Mouse (Mus musculus) stomach, postnatal 0 days (tissue): ENCODE measurements around the gene Adam11. TPM values are rescaled to one million over a fixed set of nuclear protein-coding genes. Genes with fewer than 3 reads are reported as not detected.

Experiments
- ATAC-seq: fragments of 200-750 bp; cut with Nextera tagmentation; 2 replicates; pipeline ENCODE4 v1.8.0; 2017; ENCODE audit not compliant: low FRiP score, low TSS enrichment
- DNase-seq: peaks from one replicate; pipeline ENCODE4 v3.0.0-alpha.2; 2016; ENCODE audit warnings: low spot score
- H3K27ac ChIP-seq: fragments of 300-500 bp; sonication (generic); replicated peaks from 2 replicates; pipeline ENCODE4 v1.5.1; 2014; ENCODE audit warnings: mild to moderate bottlenecking, control low read depth
- H3K27me3 ChIP-seq: fragments of 300-500 bp; sonication (generic); 2 replicates; pipeline ENCODE4 v1.6.1; 2014; ENCODE audit warnings: low read length; ENCODE audit not compliant: control insufficient read depth, insufficient read depth
- H3K36me3 ChIP-seq: fragments of 300-500 bp; sonication (generic); 2 replicates; pipeline ENCODE4 v1.6.1; 2014; ENCODE audit warnings: low read length, mixed read lengths; ENCODE audit not compliant: control insufficient read depth, insufficient read depth
- H3K4me1 ChIP-seq: fragments of 300-500 bp; sonication (generic); replicated peaks from 2 replicates; pipeline ENCODE4 v1.6.1; 2014; ENCODE audit warnings: antibody characterized with exemption; ENCODE audit not compliant: control insufficient read depth, insufficient read depth
- H3K4me2 ChIP-seq: fragments of 300-500 bp; sonication (generic); replicated peaks from 2 replicates; pipeline ENCODE4 v1.6.1; 2014; ENCODE audit warnings: low read depth, mild to moderate bottlenecking, control low read depth, moderate library complexity
- H3K4me3 ChIP-seq: fragments of 300-500 bp; sonication (generic); 2 replicates; pipeline ENCODE4 v1.5.1; 2014; ENCODE audit warnings: low read depth, low read length, control low read depth
- H3K9ac ChIP-seq: fragments of 300-500 bp; sonication (generic); 2 replicates; pipeline ENCODE4 v1.6.1; 2014; ENCODE audit warnings: mild to moderate bottlenecking, low read length, control low read depth, mixed read lengths
- H3K9me3 ChIP-seq: fragments of 300-500 bp; sonication (generic); 2 replicates; pipeline ENCODE4 v1.6.1; 2016; ENCODE audit warnings: low read length; ENCODE audit not compliant: control insufficient read depth
- CTCF ChIP-seq: IDR thresholded peaks from 2 replicates; pipeline ENCODE4 v1.5.1; 2016; ENCODE audit warnings: antibody characterized with exemption, low read depth, mild to moderate bottlenecking, moderate library complexity
- EP300 ChIP-seq: optimal IDR thresholded peaks from 2 replicates; pipeline ENCODE3; 2016; ENCODE audit warnings: antibody characterized with exemption
- WGBS: fragments of 180-500 bp; shearing (Covaris S2); extraction: QIAGEN DNeasy Blood & Tissue Kit; methylation state at CpG from one replicate; pipeline ENCODE4 v1.1.7; 2014; 5-methylcytosine and 5-hydroxymethylcytosine counted together
- polyA plus RNA-seq: library from polyadenylated mRNA; unstranded; fragments of >200 nt; fragmentation: Nextera tagmentation; extraction: Ambion mirVana; gene quantifications from 2 replicates; pipeline ENCODE4 v1.2.1, GENCODE M21; 2015

Adam11 gene
- polyA plus RNA-seq, 1 experiment from 2014 or later = 1.8 TPM

DNA sequence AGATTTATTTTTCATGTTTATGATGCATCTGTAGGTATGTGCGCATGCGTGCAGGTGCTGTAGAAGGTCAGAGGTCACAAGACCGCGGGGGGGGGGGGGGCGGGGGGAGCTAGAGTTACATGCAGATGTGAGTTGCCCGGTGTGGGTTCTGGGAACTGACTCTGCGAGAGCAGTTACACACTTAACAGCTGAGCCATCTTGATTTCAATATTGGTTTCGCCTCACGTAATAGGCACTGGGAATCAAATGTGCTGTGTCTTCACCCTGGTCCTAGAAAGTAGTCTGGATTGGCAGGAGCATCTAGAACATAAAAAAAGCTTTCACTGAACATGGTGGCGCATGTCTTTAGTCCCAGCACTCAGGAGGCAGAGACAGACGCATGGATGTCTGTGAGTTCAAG, 20.6 kb upstream of the Adam11 start:
- DNase-seq (no peak), ATAC-seq (no peak)
- no peaks in the 10 kb centered on the region for H3K36me3 ChIP-seq
- no peak overlapping the region for H3K4me3 ChIP-seq
- no peak for TF ChIP-seq EP300
- TF ChIP-seq CTCF = no peak
- H3K4me1 ChIP-seq = no peaks in the 10 kb centered on the region
- no peaks in the 10 kb centered on the region for H3K27me3 ChIP-seq
- no peak overlapping the region for H3K27ac ChIP-seq
- no peaks in the 10 kb centered on the region for H3K9me3 ChIP-seq
- H3K4me2 ChIP-seq = no peak overlapping the region
- 64% methylated on average over 11 of the region's 11 CpGs for WGBS
- H3K9ac ChIP-seq = no peak overlapping the region

DNA sequence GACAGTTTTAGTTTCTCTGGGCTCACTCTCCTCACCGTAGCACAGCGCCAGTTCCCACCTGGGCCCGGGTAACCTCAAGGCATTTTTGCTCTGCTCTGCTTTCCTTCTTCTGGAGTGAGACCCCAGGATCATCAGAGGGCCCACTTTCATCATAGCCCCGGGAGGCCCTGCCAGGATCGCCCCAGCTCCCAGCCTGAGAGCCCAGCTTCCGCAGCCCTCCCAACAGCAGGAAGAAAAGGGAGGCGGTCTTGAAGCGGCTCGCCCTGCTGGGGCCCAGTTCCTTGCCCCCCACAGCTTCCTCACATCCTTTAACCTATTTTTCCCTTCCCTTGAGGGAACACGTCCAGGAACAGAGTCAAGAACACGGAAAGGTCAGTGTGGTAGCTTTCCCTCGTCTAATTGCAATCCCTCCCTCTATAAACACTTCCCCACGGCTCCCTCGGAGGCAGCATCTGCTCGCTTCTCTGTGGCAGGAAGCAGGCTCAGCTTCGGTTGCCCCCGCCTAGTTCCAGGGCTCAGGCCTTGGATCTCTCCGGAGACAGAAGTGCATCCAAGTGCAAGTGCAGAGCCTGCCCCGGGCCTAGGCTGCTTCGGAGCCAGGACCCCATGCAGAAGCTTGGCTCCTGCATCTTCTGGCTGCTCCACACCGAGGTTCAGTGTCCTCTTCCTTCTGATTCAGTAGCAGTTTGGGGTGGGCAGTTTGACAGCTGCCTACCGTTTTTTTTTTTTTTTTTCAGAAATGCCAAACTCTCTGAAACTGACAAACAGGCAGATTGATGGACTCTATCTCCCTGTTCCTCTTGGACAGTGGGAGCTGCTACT, 19.9 kb upstream of the Adam11 start:
- no peak overlapping the region for H3K4me3 ChIP-seq
- no peak overlapping the region for H3K9ac ChIP-seq
- no peaks in the 10 kb centered on the region for H3K36me3 ChIP-seq
- no peaks in the 10 kb centered on the region for H3K9me3 ChIP-seq
- DNase-seq (no peak), ATAC-seq (peak; percentile 25; the same call in 1 of the 2 replicates)
- WGBS = 20% methylated on average over 22 of the region's 22 CpGs
- H3K4me1 ChIP-seq = no peaks in the 10 kb centered on the region
- peak overlapping the region; percentile 35; the same call in 1 of the 2 replicates for H3K27ac ChIP-seq
- H3K4me2 ChIP-seq = peak overlapping the region; percentile 17; the same call in 1 of the 2 replicates
- no peak for TF ChIP-seq EP300
- no peak for TF ChIP-seq CTCF
- H3K27me3 ChIP-seq = no peaks in the 10 kb centered on the region

DNA sequence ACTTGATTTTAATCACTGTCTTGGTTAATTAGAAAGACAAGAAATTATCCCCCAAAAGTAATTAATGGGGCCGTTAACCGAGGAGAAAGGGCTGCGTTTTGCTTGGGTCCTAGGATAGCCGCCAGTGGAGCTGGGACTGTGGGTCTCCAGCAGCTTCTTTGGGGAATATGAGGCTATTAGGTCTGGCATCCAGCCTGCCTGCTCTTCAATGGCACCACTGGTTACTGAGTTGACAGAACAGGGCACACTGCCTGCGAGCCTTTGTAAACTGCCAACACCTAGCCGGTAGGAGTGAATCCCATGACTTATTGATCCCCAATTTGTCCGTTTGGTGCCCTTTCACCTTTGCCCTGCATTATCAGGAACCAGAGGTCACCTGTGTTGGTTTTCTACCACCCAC, 19.2 kb upstream of the Adam11 start:
- DNase-seq (no peak), ATAC-seq (no peak)
- Histone ChIP-seq H3K9me3 (no peaks in the 10 kb centered on the region), H3K27me3 (no peaks in the 10 kb centered on the region), H3K4me3 (no peak overlapping the region), H3K4me2 (no peak overlapping the region), H3K27ac (no peak overlapping the region), H3K36me3 (no peaks in the 10 kb centered on the region), H3K9ac (no peak overlapping the region), H3K4me1 (no peaks in the 10 kb centered on the region)
- 66% methylated on average over 7 of the region's 7 CpGs for WGBS
- TF ChIP-seq EP300 = no peak
- no peak for TF ChIP-seq CTCF

DNA sequence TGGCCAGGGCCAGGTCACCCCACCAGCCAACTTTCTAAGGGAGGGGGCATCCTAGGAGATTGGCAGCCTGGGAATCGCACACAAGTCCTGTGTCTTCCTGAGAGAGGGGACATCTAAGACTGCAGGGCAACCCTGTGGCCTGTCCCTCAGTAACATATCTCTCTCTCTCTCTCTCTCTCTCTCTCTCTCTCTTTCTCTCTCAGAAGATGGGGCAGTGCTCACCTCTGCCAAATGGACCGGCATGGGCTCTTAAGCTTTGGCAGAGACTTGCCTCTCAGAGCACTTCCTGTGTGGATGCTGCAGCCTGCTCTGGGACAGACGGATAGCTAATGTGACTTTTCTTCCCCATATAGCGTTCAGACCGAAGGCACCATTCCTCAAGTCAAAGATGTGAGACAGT, 18.4 kb upstream of the Adam11 start:
- Histone ChIP-seq H3K4me2 (no peak overlapping the region), H3K4me1 (no peaks in the 10 kb centered on the region), H3K36me3 (no peaks in the 10 kb centered on the region), H3K27me3 (no peaks in the 10 kb centered on the region), H3K9me3 (no peaks in the 10 kb centered on the region), H3K27ac (no peak overlapping the region), H3K9ac (no peak overlapping the region), H3K4me3 (no peak overlapping the region)
- ATAC-seq = no peak
- no peak for DNase-seq
- no peak for TF ChIP-seq CTCF
- TF ChIP-seq EP300 = no peak
- 82% methylated on average over 5 of the region's 5 CpGs for WGBS

DNA sequence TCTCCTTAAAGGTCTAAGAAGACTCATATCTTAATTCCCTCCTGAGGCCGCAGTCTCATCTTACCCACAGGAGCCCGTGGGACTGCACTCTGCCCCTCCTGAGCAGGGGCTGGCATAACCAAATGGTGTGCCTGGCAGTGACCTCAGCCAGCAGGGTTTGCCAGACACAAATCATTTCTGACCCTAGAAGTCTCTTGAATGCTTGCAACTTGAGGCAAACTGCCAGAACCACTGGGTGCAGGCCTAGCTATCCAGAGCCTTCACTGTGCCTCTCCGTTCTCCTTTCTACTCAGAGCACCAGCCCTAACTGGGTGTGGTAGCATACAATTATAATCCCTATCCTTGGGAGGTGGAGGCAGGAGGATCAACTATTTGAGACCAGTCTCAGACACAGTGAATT, 16.5 kb upstream of the Adam11 start:
- Histone ChIP-seq H3K4me3 (no peak overlapping the region), H3K4me1 (no peaks in the 10 kb centered on the region), H3K9me3 (no peaks in the 10 kb centered on the region), H3K4me2 (no peak overlapping the region), H3K36me3 (no peaks in the 10 kb centered on the region), H3K27me3 (no peaks in the 10 kb centered on the region), H3K9ac (no peak overlapping the region), H3K27ac (no peak overlapping the region)
- TF ChIP-seq EP300 (no peak), CTCF (no peak)
- WGBS = 79% methylated on average over 3 of the region's 3 CpGs
- ATAC-seq (no peak), DNase-seq (no peak)

DNA sequence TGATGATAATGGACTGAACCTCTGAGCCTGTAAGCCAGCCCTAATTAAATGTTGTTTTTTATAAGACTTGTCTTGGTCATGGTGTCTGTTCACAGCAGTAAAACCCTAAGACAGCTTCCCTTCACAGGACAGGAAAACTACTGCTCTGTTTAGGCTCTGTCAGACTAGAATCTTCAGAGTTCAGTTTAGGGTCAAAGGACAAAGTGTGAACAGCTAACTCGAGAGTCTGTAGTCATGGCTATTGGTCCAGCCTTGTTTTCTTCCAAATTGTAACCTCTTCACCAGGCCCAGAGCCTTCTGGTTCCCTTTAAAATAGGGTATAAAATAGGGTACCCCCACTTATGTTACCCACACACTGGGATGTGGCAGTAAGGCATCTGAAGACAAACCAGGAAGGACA, 13.4 kb upstream of the Adam11 start:
- no peak overlapping the region for H3K4me2 ChIP-seq
- DNase-seq (no peak), ATAC-seq (no peak)
- H3K27ac ChIP-seq = no peak overlapping the region; the same call in 1 of the 2 replicates
- WGBS = 48% methylated on average over 1 of the region's 1 CpGs
- H3K4me1 ChIP-seq = no peaks in the 10 kb centered on the region
- no peaks in the 10 kb centered on the region for H3K9me3 ChIP-seq
- no peak overlapping the region for H3K9ac ChIP-seq
- no peak overlapping the region for H3K4me3 ChIP-seq
- H3K27me3 ChIP-seq = no peaks in the 10 kb centered on the region
- H3K36me3 ChIP-seq = no peaks in the 10 kb centered on the region
- TF ChIP-seq EP300 (no peak), CTCF (no peak)
